ENCODE assay signal across 12 mouse cellular contexts in genomic region chr9:60071620-60072263, GRCm38 (mm10).
"Had no signal": no experiment of that assay in that cellular context is flagged by ENCODE, and none has a peak within 500 bp of the region (broad histone marks: within the 10 kb centered on the region; RNA-seq: fewer than 3 reads in every experiment).

No protein-coding gene starts in this region.

- H3K9me3 ChIP-seq: limb, embryonic 15.5 days; liver, embryonic 12.5 days; midbrain, embryonic 12.5 days had no signal

- H3K4me2 ChIP-seq: limb, embryonic 15.5 days; liver, embryonic 12.5 days; lung, embryonic 14.5 days; midbrain, embryonic 12.5 days had no signal

- DNase-seq: kidney, adult 18-20 months; kidney, postnatal 14 days; lung, embryonic 14.5 days; lung, postnatal 10 days; lung, postnatal 4 days; right cerebral cortex, adult 18-20 months; right cerebral cortex, postnatal 25 days; thymus, postnatal 36 days had no signal

- H3K27ac ChIP-seq: left cerebral cortex, adult 2 months; limb, embryonic 15.5 days; liver, embryonic 12.5 days; midbrain, embryonic 12.5 days had no signal

- ATAC-seq: liver, embryonic 12.5 days had no signal

- H3K9ac ChIP-seq: limb, embryonic 15.5 days; liver, embryonic 12.5 days; lung, embryonic 14.5 days; midbrain, embryonic 12.5 days had no signal

- H3K4me1 ChIP-seq: liver, embryonic 12.5 days had no signal

- H3K4me3 ChIP-seq: left cerebral cortex, adult 2 months; limb, embryonic 15.5 days; liver, embryonic 12.5 days; midbrain, embryonic 12.5 days had no signal

- H3K36me3 ChIP-seq: limb, embryonic 15.5 days; liver, embryonic 12.5 days; midbrain, embryonic 12.5 days had no signal

- H3K27me3 ChIP-seq: limb, embryonic 15.5 days; liver, embryonic 12.5 days; midbrain, embryonic 12.5 days had no signal
